Comparison of ENCODE assay signal across 8 mouse cellular contexts in genomic region chr11:69513840-69514239, GRCm38 (mm10). TPM values are rescaled to one million over a fixed set of nuclear protein-coding genes. Genes with fewer than 3 reads are reported as not detected.
DNase-seq lines count a peak whose midpoint lies in the region; ATAC-seq and TF ChIP-seq lines count a peak whose summit lies in the region.

No protein-coding gene starts in this region.

- no peak for ATAC-seq in embryonic facial prominence, embryonic 11.5 days (replicated peaks; ENCODE audit: insufficient number of reproducible peaks, low FRiP score, low TSS enrichment, low read depth)
- ATAC-seq in hindbrain, embryonic 11.5 days (ENCODE audit: low FRiP score) = no peak
- 0 out of 2 replicates have a peak, but pooled peaks have one; percentile 47 for ATAC-seq in limb, embryonic 14.5 days (ENCODE audit: low FRiP score, low read depth)

- H3K4me1 ChIP-seq in thymus, adult 2 months (replicated peaks; ENCODE audit: control insufficient read depth, insufficient read depth, low read length) = no peaks in the 10 kb centered on the region; the same call in 1 of the 2 replicates
- no peaks in the 10 kb centered on the region for H3K4me1 ChIP-seq in embryonic facial prominence, embryonic 11.5 days (ENCODE audit: control insufficient read depth, insufficient read depth, low read length)
- H3K4me1 ChIP-seq in hindbrain, embryonic 11.5 days (replicated peaks; ENCODE audit: control insufficient read depth, insufficient read depth, low read length) = no peaks in the 10 kb centered on the region
- peaks cover 28% of the 10 kb centered on the region for H3K4me1 ChIP-seq in limb, embryonic 14.5 days (ENCODE audit: control insufficient read depth, insufficient read depth, low read length)

- no peaks in the 10 kb centered on the region for H3K9me3 ChIP-seq in embryonic facial prominence, embryonic 11.5 days (replicated peaks; ENCODE audit: control insufficient read depth, low read length)
- no peaks in the 10 kb centered on the region for H3K9me3 ChIP-seq in hindbrain, embryonic 11.5 days (ENCODE audit: control insufficient read depth, low read length)
- H3K9me3 ChIP-seq in limb, embryonic 14.5 days (ENCODE audit: control insufficient read depth, low read length) = no peaks in the 10 kb centered on the region

- H3K9ac ChIP-seq in embryonic facial prominence, embryonic 11.5 days (replicated peaks; ENCODE audit: low read length) = no peak overlapping the region
- H3K9ac ChIP-seq in hindbrain, embryonic 11.5 days (ENCODE audit: low read depth, low read length) = no peak overlapping the region
- H3K9ac ChIP-seq in limb, embryonic 14.5 days (ENCODE audit: low read depth, low read length, severe bottlenecking) = no peak overlapping the region

- WGBS in thymus, adult 2 months = 12% methylated on average over 6 of the region's 6 CpGs
- WGBS in embryonic facial prominence, embryonic 11.5 days = 10% methylated on average over 6 of the region's 6 CpGs
- WGBS in hindbrain, embryonic 11.5 days = 9% methylated on average over 6 of the region's 6 CpGs
- 8% methylated on average over 6 of the region's 6 CpGs for WGBS in limb, embryonic 14.5 days

- TF ChIP-seq POLR2A in thymus, adult 2 months (IDR thresholded peaks at IDR 0.05; ENCODE audit: control insufficient read depth, extremely low read depth, insufficient read depth, low read length, poor library complexity) = no peak
- no peak for TF ChIP-seq POLR2A in limb, embryonic 14.5 days (IDR thresholded peaks at IDR 0.05; ENCODE audit: borderline replicate concordance, extremely low read depth, insufficient read depth, insufficient read length)

- H3K27me3 ChIP-seq in thymus, adult 2 months (ENCODE audit: control insufficient read depth, insufficient read depth, low read length) = no peaks in the 10 kb centered on the region
- no peaks in the 10 kb centered on the region for H3K27me3 ChIP-seq in embryonic facial prominence, embryonic 11.5 days (ENCODE audit: control insufficient read depth, insufficient read depth, low read length)
- H3K27me3 ChIP-seq in hindbrain, embryonic 11.5 days (ENCODE audit: control insufficient read depth, insufficient read depth, low read length) = no peaks in the 10 kb centered on the region
- H3K27me3 ChIP-seq in limb, embryonic 14.5 days (ENCODE audit: control insufficient read depth, insufficient read depth, low read length) = no peaks in the 10 kb centered on the region

- H3K27ac ChIP-seq in thymus, adult 2 months (ENCODE audit: control insufficient read depth, insufficient read depth, low read length) = no peak overlapping the region
- H3K27ac ChIP-seq in embryonic facial prominence, embryonic 11.5 days (replicated peaks; ENCODE audit: low read depth, low read length) = no peak overlapping the region
- H3K27ac ChIP-seq in hindbrain, embryonic 11.5 days (ENCODE audit: low read depth, low read length) = no peak overlapping the region
- no peak overlapping the region for H3K27ac ChIP-seq in limb, embryonic 14.5 days (replicated peaks; ENCODE audit: low read depth, low read length)

- H3K36me3 ChIP-seq in thymus, adult 2 months (ENCODE audit: control insufficient read depth, insufficient read depth, low read length) = no peaks in the 10 kb centered on the region
- no peaks in the 10 kb centered on the region for H3K36me3 ChIP-seq in embryonic facial prominence, embryonic 11.5 days (replicated peaks; ENCODE audit: control insufficient read depth, insufficient read depth, low read depth, low read length)
- H3K36me3 ChIP-seq in hindbrain, embryonic 11.5 days (ENCODE audit: control insufficient read depth, insufficient read depth, low read length) = no peaks in the 10 kb centered on the region
- no peaks in the 10 kb centered on the region for H3K36me3 ChIP-seq in limb, embryonic 14.5 days (ENCODE audit: control insufficient read depth, insufficient read depth, low read length)

- H3K4me2 ChIP-seq in embryonic facial prominence, embryonic 11.5 days (ENCODE audit: low read depth, low read length) = no peak overlapping the region
- no peak overlapping the region for H3K4me2 ChIP-seq in hindbrain, embryonic 11.5 days (replicated peaks; ENCODE audit: low read depth, low read length)
- no peak overlapping the region for H3K4me2 ChIP-seq in limb, embryonic 14.5 days (replicated peaks; ENCODE audit: low read depth, low read length, severe bottlenecking)

- no peak overlapping the region for H3K4me3 ChIP-seq in thymus, adult 2 months (ENCODE audit: control insufficient read depth, insufficient read depth, low read length)
- H3K4me3 ChIP-seq in embryonic facial prominence, embryonic 11.5 days (ENCODE audit: low read depth, low read length) = no peak overlapping the region
- no peak overlapping the region for H3K4me3 ChIP-seq in hindbrain, embryonic 11.5 days (ENCODE audit: low read depth, low read length)
- H3K4me3 ChIP-seq in limb, embryonic 14.5 days (replicated peaks; ENCODE audit: low read length) = no peak overlapping the region

- peak; percentile 63 for DNase-seq in thymus, adult 2 months
- no peak for DNase-seq in thymus, adult 18-20 months
- peak; percentile 79 for DNase-seq in adrenal gland, postnatal 14 days
- DNase-seq in embryonic facial prominence, embryonic 11.5 days (ENCODE audit: low spot score) = peak; percentile 80
- DNase-seq in hindbrain, embryonic 11.5 days (ENCODE audit: low spot score) = peak; percentile 71
- peak; percentile 77 for DNase-seq in limb, embryonic 14.5 days (ENCODE audit: low spot score)
- DNase-seq in neural tube, embryonic 10.5 days (ENCODE audit: extremely low spot score, low spot score) = peak; percentile 39
- peak; percentile 61 for DNase-seq in thymus, postnatal 14 days

- no peak for TF ChIP-seq CTCF in thymus, adult 2 months (IDR thresholded peaks at IDR 0.05; ENCODE audit: borderline replicate concordance, control insufficient read depth, extremely low read depth, insufficient read depth, low read length, poor library complexity)

RNA-seq across cellular contexts. Expression of gene Dnah2, which starts 35.1 kb away (rescaled TPM):
- polyA plus RNA-seq in thymus, adult 2 months (2012; rRNA removed) = 0.28 and 0.39 TPM in 2 replicates
- total RNA-seq in adrenal gland, postnatal 14 days (2021) = 0.22 and 0.49 TPM in 2 replicates
- polyA plus RNA-seq in embryonic facial prominence, embryonic 11.5 days (2014; fragmentation: Nextera tagmentation; extraction: Ambion mirVana) = 1.5 and 2.1 TPM in 2 replicates
- 0.68 and 1.6 TPM in 2 replicates for polyA plus RNA-seq in hindbrain, embryonic 11.5 days (2014; fragmentation: Nextera tagmentation; extraction: Ambion mirVana)
- 4.5 and 4.7 TPM in 2 replicates for polyA plus RNA-seq in limb, embryonic 14.5 days (2012; rRNA removed)
- 3.6 and 4.2 TPM in 2 replicates for polyA plus RNA-seq in limb, embryonic 14.5 days (2014; fragmentation: Nextera tagmentation; extraction: Ambion mirVana)

RNA-seq across cellular contexts. Expression of gene Efnb3, which starts 46.2 kb away (rescaled TPM):
- polyA plus RNA-seq in thymus, adult 2 months (2012; rRNA removed) = 3.7 and 8.7 TPM in 2 replicates
- total RNA-seq in adrenal gland, postnatal 14 days (2021) = 1.5 and 2.0 TPM in 2 replicates
- 11.2 and 11.3 TPM in 2 replicates for polyA plus RNA-seq in embryonic facial prominence, embryonic 11.5 days (2014; fragmentation: Nextera tagmentation; extraction: Ambion mirVana)
- polyA plus RNA-seq in hindbrain, embryonic 11.5 days (2014; fragmentation: Nextera tagmentation; extraction: Ambion mirVana) = 12.2 and 15.5 TPM in 2 replicates
- 57.6 and 78.1 TPM in 2 replicates for polyA plus RNA-seq in limb, embryonic 14.5 days (2012; rRNA removed)
- 12.7 and 14.6 TPM in 2 replicates for polyA plus RNA-seq in limb, embryonic 14.5 days (2014; fragmentation: Nextera tagmentation; extraction: Ambion mirVana)

Comparison
In these comparisons a context has a peak if more than half of its experiments do, and no peak if none do; other contexts are left out.
1. DNase-seq: peak in thymus, adult 2 months (single experiment), adrenal gland, postnatal 14 days (single experiment), embryonic facial prominence, embryonic 11.5 days (single experiment), hindbrain, embryonic 11.5 days (single experiment), limb, embryonic 14.5 days (single experiment), neural tube, embryonic 10.5 days (single experiment) and thymus, postnatal 14 days (single experiment); none in thymus, adult 18-20 months (0 of 2).